Mouse (Mus musculus): Measurements from ENCODE around the gene Hist1h4f.
"Not testable (repeated sequence)": the region's sequence is repeated elsewhere in the genome, so short reads cannot be mapped to it uniquely, and the experiment has no call there.

Hist1h4f gene

DNA sequence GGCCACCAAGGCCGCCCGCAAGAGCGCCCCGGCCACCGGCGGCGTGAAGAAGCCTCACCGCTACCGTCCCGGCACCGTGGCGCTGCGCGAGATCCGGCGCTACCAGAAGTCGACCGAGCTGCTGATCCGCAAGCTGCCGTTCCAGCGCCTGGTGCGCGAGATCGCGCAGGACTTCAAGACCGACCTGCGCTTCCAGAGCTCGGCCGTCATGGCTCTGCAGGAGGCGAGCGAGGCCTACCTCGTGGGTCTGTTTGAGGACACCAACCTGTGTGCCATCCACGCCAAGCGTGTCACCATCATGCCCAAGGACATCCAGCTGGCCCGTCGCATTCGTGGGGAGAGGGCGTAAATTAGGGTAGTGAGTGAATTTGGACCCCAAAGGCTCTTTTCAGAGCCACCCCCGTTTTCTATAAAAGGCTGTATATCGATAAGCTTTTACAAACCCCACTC is 24.4 kb upstream of the Hist1h4f start:
- not testable (repeated sequence) for DNase-seq

DNA sequence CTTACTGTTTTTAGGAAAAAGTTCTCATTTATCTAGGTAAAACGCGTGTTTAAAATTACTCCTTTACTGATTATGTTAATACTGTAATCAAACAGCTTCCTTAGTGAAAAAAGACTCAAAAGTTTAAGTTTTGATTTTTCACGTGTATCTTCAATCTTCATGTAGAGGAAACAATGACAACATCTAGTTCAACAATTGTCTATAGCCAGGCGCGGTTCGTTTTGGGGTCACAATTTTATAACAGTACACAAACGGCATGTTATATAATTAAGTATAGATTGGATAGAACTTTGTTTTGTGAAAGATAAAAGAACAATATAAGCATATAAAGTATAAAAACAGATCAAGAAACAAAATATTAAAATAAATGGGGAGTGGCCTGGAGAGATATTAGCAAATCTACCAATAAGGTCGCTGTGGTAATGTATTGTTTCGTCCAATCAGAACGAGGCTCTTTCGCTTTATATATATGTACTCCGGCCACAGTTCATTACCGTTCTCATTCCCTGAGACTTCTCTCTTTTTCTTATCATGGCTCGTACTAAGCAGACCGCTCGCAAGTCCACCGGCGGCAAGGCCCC is 23.9 kb upstream of the Hist1h4f start, which contains the start of gene Hist1h3d:
Hist1h3d (plus strand) TSS at position 493 of the 581 bp plus-strand sequence.
- DNase-seq = no peak

DNA sequence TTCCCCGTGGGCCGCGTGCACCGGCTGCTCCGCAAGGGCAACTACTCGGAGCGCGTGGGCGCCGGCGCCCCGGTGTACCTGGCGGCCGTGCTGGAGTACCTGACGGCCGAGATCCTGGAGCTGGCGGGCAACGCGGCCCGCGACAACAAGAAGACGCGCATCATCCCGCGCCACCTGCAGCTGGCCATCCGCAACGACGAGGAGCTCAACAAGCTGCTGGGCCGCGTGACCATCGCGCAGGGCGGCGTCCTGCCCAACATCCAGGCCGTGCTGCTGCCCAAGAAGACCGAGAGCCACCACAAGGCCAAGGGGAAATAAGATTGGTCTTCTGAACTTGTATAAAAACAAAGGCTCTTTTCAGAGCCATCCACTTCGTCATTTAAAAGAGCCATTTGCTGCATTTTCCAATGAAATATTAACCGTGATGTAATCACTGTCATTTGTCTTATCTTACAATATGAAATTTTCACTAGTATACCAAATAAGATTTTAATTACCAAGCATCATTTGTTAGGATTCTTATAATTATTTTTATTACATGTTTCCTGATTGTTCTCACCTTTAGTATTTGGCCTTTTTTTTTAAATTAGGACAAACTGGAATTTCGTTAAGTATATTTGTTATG is 23.2 kb upstream of the Hist1h4f start:
- not testable (repeated sequence) for DNase-seq

DNA sequence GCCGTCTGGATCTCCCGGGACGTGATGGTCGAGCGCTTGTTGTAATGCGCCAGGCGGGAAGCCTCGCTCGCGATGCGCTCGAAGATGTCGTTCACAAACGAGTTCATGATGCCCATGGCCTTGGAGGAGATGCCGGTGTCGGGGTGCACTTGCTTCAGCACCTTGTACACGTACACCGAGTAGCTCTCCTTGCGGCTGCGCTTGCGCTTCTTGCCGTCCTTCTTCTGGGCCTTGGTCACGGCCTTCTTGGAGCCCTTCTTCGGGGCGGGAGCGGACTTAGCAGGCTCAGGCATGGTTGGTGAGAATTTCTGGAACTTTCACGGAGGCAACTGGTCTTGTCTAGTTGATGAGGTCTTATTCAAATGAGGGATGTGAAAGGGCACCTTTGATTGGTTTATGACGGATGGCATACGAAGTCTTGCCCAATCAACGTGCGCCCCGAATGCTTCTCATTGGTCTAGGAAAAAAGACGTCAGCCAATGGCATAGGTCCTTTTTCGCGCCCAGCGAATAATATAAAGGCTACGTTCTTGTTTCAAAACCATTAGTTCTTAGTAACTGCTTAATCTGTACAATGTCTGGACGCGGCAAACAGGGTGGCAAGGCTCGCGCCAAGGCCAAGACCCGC is 22.6 kb upstream of the Hist1h4f start, which contains the start of the genes Hist1h2bf and Hist1h2ad:
Hist1h2bf (minus strand) TSS at position 299 of the 627 bp plus-strand sequence.
Hist1h2ad (plus strand) TSS at position 484 of the 627 bp plus-strand sequence.
- peak; percentile 85 for DNase-seq

DNA sequence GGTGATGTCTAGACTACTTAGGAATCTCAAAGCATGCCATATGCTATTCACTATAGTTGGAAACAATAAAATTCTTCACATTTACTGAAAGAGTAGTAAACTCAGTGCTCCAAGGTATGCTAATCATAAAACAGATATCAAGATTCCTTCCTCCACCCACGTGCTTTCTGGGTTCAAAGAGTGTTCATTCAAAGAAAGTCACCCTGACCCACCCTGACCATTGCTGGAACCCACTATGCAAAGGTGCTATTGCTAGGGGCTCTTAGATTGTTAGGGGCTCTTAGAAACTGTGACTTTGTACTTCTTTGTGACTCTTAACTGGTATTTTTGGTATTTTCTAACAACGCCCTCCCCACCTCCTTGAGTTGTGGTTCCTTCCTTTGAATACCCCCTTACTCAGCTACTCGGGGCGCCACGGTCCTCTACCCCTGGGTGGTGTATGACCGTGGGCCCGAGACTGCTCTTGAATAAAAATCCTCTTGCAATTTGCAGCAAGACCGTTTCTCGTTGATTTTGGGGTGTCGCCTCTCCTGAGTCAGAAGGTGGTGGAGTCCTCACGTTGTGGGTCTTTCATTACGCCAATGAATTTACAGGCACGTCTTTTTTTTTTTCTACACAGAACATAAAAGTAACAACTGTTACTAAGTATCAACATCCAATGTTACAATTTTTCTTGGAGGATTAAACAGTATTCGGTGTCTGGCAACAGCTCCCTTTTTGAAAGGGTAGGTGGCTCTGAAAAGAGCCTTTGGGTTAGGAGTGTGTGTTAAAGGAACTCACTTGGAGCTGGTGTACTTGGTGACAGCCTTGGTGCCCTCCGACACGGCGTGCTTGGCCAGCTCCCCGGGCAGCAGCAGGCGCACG is 21.8 kb upstream of the Hist1h4f start:
- DNase-seq = not testable (repeated sequence)

DNA sequence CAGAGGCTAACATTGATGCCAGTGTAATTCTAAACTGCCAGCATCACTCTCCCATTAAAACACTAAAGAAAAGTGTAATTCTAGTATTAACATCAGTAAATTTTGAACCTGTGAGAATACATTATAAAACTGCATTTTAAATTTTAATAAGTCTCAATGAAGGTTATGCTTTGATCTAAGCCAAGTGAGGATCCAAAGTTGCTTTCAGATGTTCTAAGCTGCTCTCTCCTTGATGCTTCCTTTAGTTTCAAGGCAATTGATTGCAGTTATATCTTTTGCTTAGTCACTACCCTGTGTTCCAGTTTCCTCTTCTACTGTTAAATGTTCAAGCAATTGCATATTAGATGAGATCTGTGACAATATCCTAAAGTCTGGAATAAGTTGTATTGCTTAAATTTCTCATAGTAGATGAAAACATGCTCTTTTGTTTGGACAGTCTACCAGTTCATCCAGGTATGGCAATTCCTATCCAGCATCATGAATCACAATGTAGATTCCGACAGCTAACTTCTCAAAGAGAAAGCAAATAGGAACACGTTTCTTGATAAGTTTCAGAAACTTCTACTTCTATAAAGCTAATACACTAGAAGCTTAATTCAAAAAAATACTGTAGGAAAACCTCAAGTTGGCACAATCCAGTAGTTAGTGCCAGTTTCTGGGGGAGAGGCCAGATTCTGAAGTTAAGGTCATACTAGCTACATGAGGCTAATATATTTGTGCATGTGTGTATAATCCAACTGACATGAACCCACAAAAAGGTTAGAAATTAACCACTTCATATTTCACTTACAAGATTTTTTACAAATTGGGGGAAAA is 21.0 kb upstream of the Hist1h4f start:
- DNase-seq = no peak

DNA sequence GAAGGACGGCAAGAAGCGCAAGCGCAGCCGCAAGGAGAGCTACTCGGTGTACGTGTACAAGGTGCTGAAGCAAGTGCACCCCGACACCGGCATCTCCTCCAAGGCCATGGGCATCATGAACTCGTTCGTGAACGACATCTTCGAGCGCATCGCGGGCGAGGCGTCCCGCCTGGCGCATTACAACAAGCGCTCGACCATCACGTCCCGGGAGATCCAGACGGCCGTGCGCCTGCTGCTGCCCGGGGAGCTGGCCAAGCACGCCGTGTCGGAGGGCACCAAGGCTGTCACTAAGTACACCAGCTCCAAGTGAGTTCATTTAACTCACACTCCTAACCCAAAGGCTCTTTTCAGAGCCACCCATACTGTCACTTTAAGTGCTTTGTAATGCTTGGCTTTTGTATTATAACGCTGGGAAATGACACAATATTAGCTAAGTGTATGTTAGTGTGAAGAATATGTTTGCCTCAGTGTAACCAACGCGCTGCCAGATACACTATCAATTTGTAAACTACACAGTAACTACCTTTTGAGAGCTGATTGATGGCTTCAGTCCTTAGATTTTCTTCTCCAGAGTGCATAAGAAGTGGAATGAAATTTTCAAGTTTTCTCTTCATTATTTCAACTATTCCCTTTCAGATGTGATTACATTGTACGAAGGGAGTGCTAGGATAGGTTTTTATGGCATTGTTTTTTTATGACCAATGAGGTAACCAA is 20.2 kb upstream of the Hist1h4f start:
- not testable (repeated sequence) for DNase-seq

DNA sequence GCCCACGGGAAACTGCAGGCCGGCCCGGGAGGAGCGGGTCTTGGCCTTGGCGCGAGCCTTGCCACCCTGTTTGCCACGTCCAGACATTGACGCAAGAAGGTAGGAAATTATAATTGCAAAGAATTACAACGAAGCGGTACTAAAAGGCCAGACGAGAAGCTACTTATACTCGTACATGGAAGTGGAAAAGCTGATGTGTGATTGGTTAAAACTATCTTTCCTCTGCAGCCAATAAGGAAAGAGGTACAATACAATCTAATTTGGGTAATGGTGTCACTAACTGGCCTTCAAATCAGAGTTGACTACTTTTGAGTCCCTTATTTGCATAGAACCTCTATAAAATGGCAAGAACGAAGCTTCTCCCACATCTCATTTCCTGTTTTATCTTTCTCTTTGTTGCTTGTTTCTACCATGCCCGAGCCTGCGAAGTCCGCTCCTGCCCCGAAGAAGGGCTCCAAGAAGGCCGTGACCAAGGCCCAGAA is 19.6 kb upstream of the Hist1h4f start, which contains the start of the genes Hist1h2ae and Hist1h2bg:
Hist1h2ae (minus strand) TSS at position 199 of the 482 bp plus-strand sequence.
Hist1h2bg (plus strand) TSS at position 375 of the 482 bp plus-strand sequence.
- peak; percentile 60 for DNase-seq

DNA sequence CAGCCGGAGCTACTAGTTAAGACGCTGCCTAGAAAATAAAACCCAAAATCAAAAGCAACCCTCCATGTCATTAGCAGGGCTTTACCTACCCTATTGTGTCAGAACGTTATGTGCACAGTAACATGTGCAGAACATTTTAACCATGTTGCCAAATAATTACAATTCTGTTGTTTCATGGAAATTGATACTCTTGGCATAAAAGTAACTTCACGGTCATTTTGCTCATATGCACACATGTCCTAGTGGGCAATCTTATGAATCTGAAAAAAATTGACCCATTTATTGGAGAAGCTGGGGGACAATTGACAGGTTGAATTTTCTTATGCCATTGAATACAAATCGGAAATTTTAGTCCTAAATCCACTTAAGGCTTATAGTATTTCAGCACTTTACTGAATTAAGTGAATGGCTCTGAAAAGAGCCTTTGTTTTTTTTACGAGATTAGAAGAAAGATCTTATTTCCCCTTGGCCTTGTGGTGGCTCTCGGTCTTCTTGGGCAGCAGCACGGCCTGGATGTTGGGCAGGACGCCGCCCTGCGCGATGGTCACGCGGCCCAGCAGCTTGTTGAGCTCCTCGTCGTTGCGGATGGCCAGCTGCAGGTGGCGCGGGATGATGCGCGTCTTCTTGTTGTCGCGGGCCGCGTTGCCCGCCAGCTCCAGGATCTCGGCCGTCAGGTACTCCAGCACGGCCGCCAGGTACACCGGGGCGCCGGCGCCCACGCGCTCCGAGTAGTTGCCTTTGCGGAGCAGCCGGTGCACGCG is 19.0 kb upstream of the Hist1h4f start:
- not testable (repeated sequence) for DNase-seq

DNA sequence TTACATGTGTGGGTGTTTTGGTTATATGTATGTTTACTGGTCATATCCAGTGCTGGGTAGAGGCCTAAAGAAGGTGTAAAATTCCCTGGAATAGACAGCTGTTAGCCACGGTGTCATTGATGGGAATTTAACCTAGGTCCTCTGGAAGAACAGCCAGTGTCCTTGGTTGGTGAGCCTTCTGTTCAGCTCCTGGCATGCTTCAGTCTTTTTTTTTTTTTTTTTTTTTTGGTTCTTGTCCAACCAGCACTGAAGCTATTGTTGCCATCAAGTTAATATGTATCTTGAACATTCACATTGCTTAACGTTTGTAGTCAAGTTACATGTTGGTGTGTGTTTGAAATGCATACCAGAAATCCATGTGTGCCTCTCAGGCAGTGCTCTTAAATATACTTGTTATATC is 13.0 kb upstream of the Hist1h4f start:
- no peak for DNase-seq

DNA sequence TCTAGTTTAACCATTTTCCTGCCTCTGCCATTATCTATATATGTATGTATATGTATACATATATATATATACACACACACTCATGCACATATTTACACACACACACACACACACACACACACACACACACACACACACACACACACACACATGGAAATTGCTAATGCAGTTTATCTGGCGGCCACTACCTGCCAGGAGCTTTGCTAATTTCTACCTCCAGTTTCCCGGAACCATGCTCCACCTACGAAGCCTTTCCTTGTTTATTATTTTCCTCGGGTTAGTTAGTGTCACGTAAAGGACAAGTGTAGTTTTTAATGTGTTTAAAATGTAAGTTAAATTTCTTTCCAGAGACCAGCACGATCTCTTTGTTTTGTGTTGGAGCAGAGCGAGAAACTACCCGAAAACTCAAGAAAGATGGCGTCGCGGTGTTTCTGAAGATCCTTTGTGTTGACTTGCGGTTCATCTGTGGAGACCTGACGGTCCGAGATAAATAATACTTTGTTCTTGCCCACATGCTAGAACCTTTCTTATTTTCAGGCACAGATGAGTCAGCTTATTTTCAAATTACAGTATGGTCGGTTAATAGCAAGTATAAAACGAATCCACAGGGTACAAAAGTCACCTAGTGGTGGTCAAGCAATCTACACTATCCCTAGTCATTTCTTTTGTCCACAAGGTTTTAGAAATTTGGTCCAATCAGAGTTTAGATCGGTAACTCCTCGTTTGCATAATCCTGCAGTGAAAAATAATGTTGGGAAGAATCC is 11.4 kb upstream of the Hist1h4f start:
- DNase-seq = no peak

DNA sequence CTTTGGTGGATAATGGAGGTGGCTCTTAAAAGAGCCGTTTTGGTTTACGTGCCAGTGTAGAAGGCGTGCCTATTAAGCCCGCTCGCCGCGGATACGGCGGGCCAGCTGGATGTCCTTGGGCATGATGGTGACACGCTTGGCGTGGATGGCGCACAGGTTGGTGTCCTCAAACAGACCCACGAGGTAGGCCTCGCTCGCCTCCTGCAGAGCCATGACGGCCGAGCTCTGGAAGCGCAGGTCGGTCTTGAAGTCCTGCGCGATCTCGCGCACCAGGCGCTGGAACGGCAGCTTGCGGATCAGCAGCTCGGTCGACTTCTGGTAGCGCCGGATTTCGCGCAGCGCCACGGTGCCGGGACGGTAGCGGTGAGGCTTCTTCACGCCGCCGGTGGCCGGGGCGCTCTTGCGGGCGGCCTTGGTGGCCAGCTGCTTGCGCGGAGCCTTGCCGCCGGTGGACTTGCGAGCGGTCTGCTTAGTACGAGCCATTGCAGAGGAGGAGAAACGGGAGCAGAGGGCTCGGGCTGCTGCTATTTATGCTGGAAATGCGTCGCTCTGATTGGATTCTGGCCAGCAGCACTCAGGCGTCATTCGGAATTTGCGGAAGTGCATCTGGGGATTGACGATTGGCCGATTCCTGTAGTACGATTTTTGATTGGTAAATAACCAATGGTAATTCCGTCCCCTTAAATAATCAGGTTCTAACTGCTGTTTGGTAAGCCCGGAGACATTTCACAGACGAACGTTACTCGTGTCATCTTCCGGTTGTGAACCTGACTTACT is 10.6 kb upstream of the Hist1h4f start, which contains the start of gene Hist1h3e:
Hist1h3e (minus strand) TSS at position 487 of the 777 bp plus-strand sequence.
- DNase-seq = peak; percentile 93

DNA sequence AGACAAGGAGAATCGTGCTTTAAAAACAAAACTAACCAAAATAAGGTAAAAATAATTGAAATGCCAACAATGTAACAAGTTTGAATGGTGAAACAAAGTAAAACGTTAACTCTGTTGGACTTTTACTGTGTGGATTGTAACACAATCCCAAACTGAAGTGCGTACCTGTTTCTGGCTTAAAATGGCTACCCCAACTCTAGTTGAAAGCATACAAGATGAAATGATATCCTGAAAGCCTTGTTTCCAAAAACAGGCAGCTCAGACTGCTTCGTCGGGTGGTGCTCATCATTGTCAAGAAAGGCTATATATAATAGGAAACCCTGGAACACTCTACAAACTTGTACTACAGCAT is 10.1 kb upstream of the Hist1h4f start:
- DNase-seq = not testable (repeated sequence)

DNA sequence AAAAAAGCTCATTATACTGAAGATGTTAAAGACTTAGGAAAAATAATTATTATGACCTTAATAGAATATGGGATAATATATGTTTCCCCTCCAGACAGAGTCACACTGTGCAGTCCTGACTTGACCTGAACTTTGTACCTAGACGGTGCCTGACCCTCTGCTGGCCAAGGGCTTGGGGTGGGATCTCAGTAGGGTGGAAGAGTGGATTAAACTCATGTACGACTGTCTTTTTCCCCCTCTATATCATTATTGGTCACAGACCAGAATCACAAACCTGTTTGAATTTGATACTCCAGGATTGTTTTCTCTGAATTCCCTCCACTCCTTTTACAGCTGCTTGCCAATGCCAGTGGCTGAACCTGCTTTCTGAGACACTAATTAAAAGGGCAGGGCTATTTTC is 9.3 kb upstream of the Hist1h4f start:
- not testable (repeated sequence) for DNase-seq

DNA sequence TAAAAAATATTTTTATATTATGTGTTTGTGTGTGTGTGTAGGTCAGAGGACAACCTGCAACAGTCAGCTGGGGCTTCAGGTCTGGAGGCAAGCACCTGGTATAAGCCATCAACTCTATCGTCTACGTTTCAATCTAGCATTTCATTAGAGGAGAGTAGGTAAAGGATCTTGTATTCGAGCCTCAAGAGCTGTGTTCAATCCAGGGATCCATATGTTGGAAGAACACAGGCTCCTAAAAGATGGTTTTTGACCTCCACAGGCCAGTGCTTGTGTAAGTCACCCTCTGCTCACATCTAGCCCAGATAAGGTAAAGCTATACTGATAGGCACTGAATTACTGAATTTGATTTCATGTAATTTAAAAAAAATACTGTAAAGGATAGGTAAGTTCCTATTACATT is 5.5 kb upstream of the Hist1h4f start:
- DNase-seq = no peak

DNA sequence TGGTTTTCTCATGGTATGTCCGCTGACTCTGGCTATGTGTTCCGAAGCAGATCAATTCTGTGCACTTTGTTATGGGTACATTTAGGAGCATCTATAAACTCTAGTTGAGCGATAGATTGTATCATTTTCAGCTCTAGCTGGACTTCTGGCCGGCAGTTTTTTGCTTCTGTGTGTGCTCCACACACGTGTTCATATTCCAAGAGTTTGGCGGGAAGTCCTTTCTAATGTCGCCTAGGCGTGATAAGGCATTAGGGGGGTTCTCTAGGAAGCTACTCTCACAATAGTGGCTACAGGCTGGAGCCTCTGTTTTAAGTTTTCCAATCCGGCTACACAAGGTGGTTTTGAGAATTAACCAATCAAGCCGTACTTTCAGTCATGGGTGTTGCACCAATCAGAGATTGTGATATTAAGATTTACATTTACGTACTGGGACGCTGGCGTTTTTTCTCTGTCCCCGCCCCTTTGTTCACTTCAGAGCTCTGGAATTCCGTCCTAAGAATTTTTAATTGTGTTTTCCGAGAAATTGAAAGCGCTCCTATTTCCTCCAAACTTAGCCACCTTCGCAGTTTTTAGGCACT is 4.5 kb upstream of the Hist1h4f start:
- peak; percentile 68 for DNase-seq

DNA sequence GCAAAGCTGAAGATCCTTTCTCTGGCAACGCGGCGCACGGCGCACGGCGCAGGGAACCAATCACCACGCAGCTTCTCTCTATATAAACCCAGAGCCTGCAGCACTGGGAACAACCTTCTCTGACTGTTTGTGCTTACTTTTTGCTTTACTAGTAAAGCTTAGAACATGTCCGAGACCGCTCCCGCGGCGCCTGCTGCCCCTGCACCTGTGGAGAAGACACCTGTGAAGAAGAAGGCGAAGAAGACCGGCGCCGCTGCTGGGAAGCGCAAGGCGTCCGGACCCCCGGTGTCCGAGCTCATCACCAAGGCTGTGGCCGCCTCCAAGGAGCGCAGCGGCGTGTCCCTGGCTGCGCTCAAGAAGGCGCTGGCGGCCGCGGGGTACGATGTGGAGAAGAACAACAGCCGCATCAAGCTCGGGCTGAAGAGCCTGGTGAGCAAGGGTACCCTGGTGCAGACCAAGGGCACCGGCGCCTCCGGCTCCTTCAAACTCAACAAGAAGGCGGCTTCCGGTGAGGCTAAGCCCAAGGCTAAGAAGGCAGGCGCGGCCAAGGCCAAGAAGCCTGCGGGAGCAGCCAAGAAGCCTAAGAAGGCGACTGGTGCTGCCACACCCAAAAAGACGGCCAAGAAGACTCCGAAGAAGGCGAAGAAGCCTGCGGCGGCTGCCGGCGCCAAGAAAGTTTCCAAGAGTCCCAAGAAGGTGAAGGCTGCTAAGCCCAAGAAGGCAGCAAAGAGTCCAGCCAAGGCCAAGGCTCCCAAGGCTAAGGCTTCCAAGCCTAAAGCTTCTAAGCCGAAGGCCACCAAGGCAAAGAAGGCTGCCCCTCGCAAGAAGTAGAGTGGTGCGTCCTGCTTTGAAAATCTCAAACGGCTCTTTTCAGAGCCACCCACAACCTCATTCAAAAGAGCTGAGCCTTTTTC is 3.7 kb upstream of the Hist1h4f start:
- DNase-seq = peak; percentile 77

Data from cerebellum, adult 11-12 months (tissue).